Mouse (Mus musculus): ENCODE measurements around the gene Tbxas1. TPM values are rescaled to one million over a fixed set of nuclear protein-coding genes. Genes with fewer than 3 reads are reported as not detected.

The Tbxas1 gene
- total and polyA plus RNA-seq, 3 experiments = not detected

GRCm38 (mm10) chr6:39008116-39008515 is 132.9 kb downstream of the Tbxas1 start:
- Histone ChIP-seq H3K36me3 (replicated peaks in 1 of 2; ENCODE audit: control insufficient read depth in 1 of 2, insufficient read depth in 1 of 2, low read length in 1 of 2) (no peaks in the 10 kb centered on the region), H3K27me3 (replicated peaks) (no peaks in the 10 kb centered on the region), H3K79me2 (replicated peaks; ENCODE audit: control insufficient read depth, extremely low read depth, insufficient read depth, poor library complexity, severe bottlenecking) (no peaks in the 10 kb centered on the region), H3K4me1 (ENCODE audit: control insufficient read depth in 1 of 2, insufficient read depth in 2 of 2) (peaks cover 5 to 34% of the 10 kb centered on the region in 2 experiments; a peak in 3 of 4 replicates), H3K9ac (ENCODE audit: insufficient read depth, low read depth) (no peak overlapping the region), H3K27ac (ENCODE audit: insufficient read depth, low read depth) (no peak overlapping the region), H3K4me3 (replicated peaks in 1 of 3; ENCODE audit: low read depth in 2 of 3, low read length in 2 of 3, poor library complexity in 1 of 3) (no peak overlapping the region), H3K4me2 (ENCODE audit: insufficient read depth, low read depth, poor library complexity, severe bottlenecking) (no peak overlapping the region), H3K9me3 (replicated peaks; ENCODE audit: low read length) (peaks cover 7% of the 10 kb centered on the region)
- in situ Hi-C loops (cut with MboI; ENCODE audit: low pct_ligation_motif_present, low pct_unique_long_range_greater_than_20kb, low sequenced_read_pairs) = no loop called here
- TF ChIP-seq MAX (IDR thresholded peaks at IDR 0.05; ENCODE audit: low read length) (no peak), RAD21 (IDR thresholded peaks at IDR 0.05; ENCODE audit: low read depth, low read length) (no peak), JUN (IDR thresholded peaks at IDR 0.05; ENCODE audit: insufficient read depth, low read depth, low read length) (no peak), BHLHE40 (IDR thresholded peaks at IDR 0.05; ENCODE audit: low read depth, low read length) (no peak), SIN3A (IDR thresholded peaks at IDR 0.05; ENCODE audit: low read length) (no peak), IRF4 (IDR thresholded peaks at IDR 0.05; ENCODE audit: low read depth, low read length) (no peak), E2F4 (IDR thresholded peaks at IDR 0.05; ENCODE audit: insufficient replicate concordance, low read depth, low read length) (no peak), TBP (conservative IDR thresholded peaks at IDR 0.05; ENCODE audit: low read depth, low read length) (no peak), CHD1 (IDR thresholded peaks at IDR 0.05; ENCODE audit: low read depth, low read length) (no peak), CHD2 (IDR thresholded peaks at IDR 0.05; ENCODE audit: low read length) (no peak), ZC3H11A (IDR thresholded peaks at IDR 0.05; ENCODE audit: low read depth, low read length) (no peak), CTCF (conservative IDR thresholded peaks at IDR 0.05 in 1 of 2, IDR thresholded peaks at IDR 0.05 in 1 of 2; ENCODE audit: low read depth in 2 of 2, low read length in 2 of 2) (no peak), UBTF (IDR thresholded peaks at IDR 0.05; ENCODE audit: low read depth, low read length) (no peak), POLR2AphosphoS2 (IDR thresholded peaks at IDR 0.05; ENCODE audit: low read depth, low read length) (no peak), HCFC1 (IDR thresholded peaks at IDR 0.05; ENCODE audit: low read depth, low read length) (no peak), ZNF384 (IDR thresholded peaks at IDR 0.05; ENCODE audit: low read depth, low read length) (no peak), JUND (conservative IDR thresholded peaks at IDR 0.05; ENCODE audit: low read depth, low read length) (no peak)
- dilution Hi-C loops (cut with MboI; ENCODE audit: extremely low pct_ligation_motif_present, extremely low pct_unique_long_range_greater_than_20kb, low sequenced_read_pairs) = no loop called here
- DNase-seq (ENCODE audit: extremely low read depth) = no peak

GRCm38 (mm10) chr6:39013034-39013832 is 138.0 kb downstream of the Tbxas1 start:
- no peak for DNase-seq (ENCODE audit: extremely low read depth)
- H3K27me3 ChIP-seq (replicated peaks) = no peaks in the 10 kb centered on the region
- in situ Hi-C loops (cut with MboI; ENCODE audit: low pct_ligation_motif_present, low pct_unique_long_range_greater_than_20kb, low sequenced_read_pairs) = no loop called here
- dilution Hi-C loops (cut with MboI; ENCODE audit: extremely low pct_ligation_motif_present, extremely low pct_unique_long_range_greater_than_20kb, low sequenced_read_pairs) = no loop called here
- no peak overlapping the region for H3K4me3 ChIP-seq (replicated peaks in 1 of 3; ENCODE audit: low read depth in 2 of 3, low read length in 2 of 3, poor library complexity in 1 of 3)
- TF ChIP-seq MAX (IDR thresholded peaks at IDR 0.05; ENCODE audit: low read length) (no peak), MEF2A (IDR thresholded peaks at IDR 0.05; ENCODE audit: borderline replicate concordance, low read depth, low read length) (no peak), IRF4 (IDR thresholded peaks at IDR 0.05; ENCODE audit: low read depth, low read length) (no peak), CTCF (conservative IDR thresholded peaks at IDR 0.05 in 1 of 2, IDR thresholded peaks at IDR 0.05 in 1 of 2; ENCODE audit: low read depth in 2 of 2, low read length in 2 of 2) (peak in 1 of 2 experiments; percentile 3; a peak in 1 of 4 replicates), JUND (conservative IDR thresholded peaks at IDR 0.05; ENCODE audit: low read depth, low read length) (no peak), POLR2AphosphoS2 (IDR thresholded peaks at IDR 0.05; ENCODE audit: low read depth, low read length) (no peak), MAZ (IDR thresholded peaks at IDR 0.05; ENCODE audit: low read depth, low read length) (no peak)
- H3K79me2 ChIP-seq (replicated peaks; ENCODE audit: control insufficient read depth, extremely low read depth, insufficient read depth, poor library complexity, severe bottlenecking) = no peaks in the 10 kb centered on the region
- no peak overlapping the region for H3K9ac ChIP-seq (ENCODE audit: insufficient read depth, low read depth)
- no peak overlapping the region for H3K4me2 ChIP-seq (ENCODE audit: insufficient read depth, low read depth, poor library complexity, severe bottlenecking)
- no peaks in the 10 kb centered on the region for H3K36me3 ChIP-seq (replicated peaks in 1 of 2; ENCODE audit: control insufficient read depth in 1 of 2, insufficient read depth in 1 of 2, low read length in 1 of 2)
- no peak overlapping the region for H3K27ac ChIP-seq (ENCODE audit: insufficient read depth, low read depth)
- peaks cover 9% of the 10 kb centered on the region for H3K9me3 ChIP-seq (replicated peaks; ENCODE audit: low read length)
- H3K4me1 ChIP-seq (ENCODE audit: control insufficient read depth in 1 of 2, insufficient read depth in 2 of 2) = peaks cover 4 to 25% of the 10 kb centered on the region in 2 experiments

All from CH12.LX (cell line).